Mouse (Mus musculus) lung, embryonic 14.5 days (tissue): ENCODE measurements around the gene Dnajc21. TPM values are rescaled to one million over a fixed set of nuclear protein-coding genes. Genes with fewer than 3 reads are reported as not detected.

Experiments
- ATAC-seq: fragments of 200-750 bp; cut with Nextera tagmentation; 2 replicates; pipeline ENCODE4 v1.8.0; 2017; ENCODE audit warnings: mild to moderate bottlenecking, moderate TSS enrichment, moderate library complexity; ENCODE audit not compliant: insufficient read depth
- DNase-seq: peaks from one replicate; pipeline ENCODE4 v3.0.0-alpha.2; 2015
- H3K27ac ChIP-seq: fragments of 300-500 bp; sonication (generic); 2 replicates; pipeline ENCODE4 v1.5.1; 2014; ENCODE audit warnings: low read depth, mild to moderate bottlenecking, moderate library complexity
- H3K27me3 ChIP-seq: fragments of 300-500 bp; sonication (generic); 2 replicates; pipeline ENCODE4 v1.6.1; 2014; ENCODE audit warnings: low read length, control low read depth; ENCODE audit not compliant: insufficient read depth
- H3K36me3 ChIP-seq: fragments of 300-500 bp; sonication (generic); 2 replicates; pipeline ENCODE4 v1.6.1; 2014; ENCODE audit warnings: control low read depth; ENCODE audit not compliant: insufficient read depth
- H3K4me1 ChIP-seq: fragments of 300-500 bp; sonication (generic); 2 replicates; pipeline ENCODE4 v1.6.1; 2014; ENCODE audit warnings: antibody characterized with exemption, control low read depth; ENCODE audit not compliant: insufficient read depth
- H3K4me2 ChIP-seq: fragments of 300-500 bp; sonication (generic); 2 replicates; pipeline ENCODE4 v1.6.1; 2014; ENCODE audit warnings: mild to moderate bottlenecking
- H3K4me3 ChIP-seq: fragments of 300-500 bp; sonication (generic); 2 replicates; pipeline ENCODE4 v1.5.1; 2014; ENCODE audit warnings: low read depth, low read length
- H3K9ac ChIP-seq: fragments of 300-500 bp; sonication (generic); 2 replicates; pipeline ENCODE4 v1.6.1; 2014
- H3K9me3 ChIP-seq: fragments of 300-500 bp; sonication (generic); 2 replicates; pipeline ENCODE4 v1.6.1; 2016; ENCODE audit warnings: low read depth, low read length, control low read depth
- CTCF ChIP-seq: IDR thresholded peaks from 2 replicates; pipeline ENCODE4 v1.5.1; 2016; ENCODE audit warnings: antibody characterized with exemption, low read depth
- WGBS: fragments of 180-500 bp; shearing (Covaris S2); extraction: QIAGEN DNeasy Blood & Tissue Kit; methylation state at CpG from one replicate; pipeline ENCODE4 v1.1.7; 2014; 5-methylcytosine and 5-hydroxymethylcytosine counted together
- polyA plus RNA-seq: library from polyadenylated mRNA; unstranded; fragments of >200 nt; fragmentation: Nextera tagmentation; extraction: Ambion mirVana; gene quantifications from 2 replicates; pipeline ENCODE4 v1.2.1, GENCODE M21; 2014

Dnajc21 gene
- polyA plus RNA-seq, 1 experiment from 2014 or later = 17.9 TPM

GRCm38 (mm10) chr15:10468761-10469160, 1.6 kb downstream of the Dnajc21 start:
- ATAC-seq = no peak
- H3K4me3 ChIP-seq = no peak overlapping the region

DNA sequence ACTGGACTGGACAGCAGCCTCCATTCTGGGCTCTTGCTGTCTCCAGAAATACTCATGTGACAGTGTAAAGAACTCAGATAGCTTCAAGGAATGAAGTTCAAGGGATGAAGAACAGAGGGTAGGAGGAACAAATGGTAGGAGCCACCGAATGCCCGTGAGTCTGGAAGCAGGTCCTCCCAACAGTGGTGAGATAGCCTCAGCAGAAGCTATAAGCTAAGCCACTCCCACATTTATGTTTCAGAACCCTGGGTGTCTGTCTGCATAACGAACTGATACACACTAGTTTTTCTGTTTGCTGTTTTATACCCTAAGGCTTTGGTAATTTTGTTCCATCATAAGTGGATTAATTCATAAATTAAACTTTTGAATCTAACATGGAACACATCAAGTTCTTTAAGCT, 5.6 kb downstream of the Dnajc21 start:
- peaks cover 17% of the 10 kb centered on the region for H3K36me3 ChIP-seq
- ATAC-seq = no peak
- no peak for TF ChIP-seq CTCF

More at GRCm38 (mm10) chr15:10468761-10469160, 1.6 kb downstream of the Dnajc21 start:
- Histone ChIP-seq H3K27ac (no peak overlapping the region), H3K4me1 (no peaks in the 10 kb centered on the region; the same call in 1 of the 2 replicates), H3K27me3 (no peaks in the 10 kb centered on the region), H3K9ac (no peak overlapping the region), H3K4me2 (peak overlapping the region; percentile 69), H3K36me3 (no peaks in the 10 kb centered on the region), H3K9me3 (no peaks in the 10 kb centered on the region)
- no peak for TF ChIP-seq CTCF
- DNase-seq = no peak
- WGBS = 79% methylated on average over 3 of the region's 3 CpGs

DNA sequence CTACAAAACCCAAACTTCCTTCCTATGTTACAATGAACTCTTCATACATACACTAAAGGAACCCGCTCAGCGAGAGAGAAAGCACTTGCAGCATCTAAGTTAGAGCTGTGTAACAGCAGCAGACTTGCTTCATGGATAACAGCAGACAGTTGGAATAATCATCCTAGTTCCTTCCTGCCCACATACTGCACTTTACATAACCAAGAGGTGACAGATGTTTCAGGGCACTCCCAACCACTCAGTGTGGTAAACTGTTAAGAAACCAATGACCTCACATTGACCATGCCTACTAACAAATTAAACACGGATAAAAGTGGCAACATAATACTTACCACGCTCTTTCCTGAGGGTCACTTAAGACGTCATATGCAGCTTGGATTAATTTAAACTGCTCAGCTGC, 6.8 kb downstream of the Dnajc21 start:
- Histone ChIP-seq H3K4me3 (no peak overlapping the region), H3K9me3 (no peaks in the 10 kb centered on the region), H3K9ac (no peak overlapping the region), H3K4me1 (no peaks in the 10 kb centered on the region), H3K27me3 (no peaks in the 10 kb centered on the region), H3K36me3 (peaks cover 26% of the 10 kb centered on the region), H3K4me2 (no peak overlapping the region), H3K27ac (no peak overlapping the region)
- ATAC-seq (no peak), DNase-seq (no peak)
- TF ChIP-seq CTCF = no peak
- 69% methylated on average over 5 of the region's 5 CpGs for WGBS

More for the DNA sequence above, 5.6 kb downstream of the Dnajc21 start:
- Histone ChIP-seq H3K4me1 (no peaks in the 10 kb centered on the region; the same call in 1 of the 2 replicates), H3K27me3 (no peaks in the 10 kb centered on the region), H3K4me2 (no peak overlapping the region), H3K9me3 (no peaks in the 10 kb centered on the region), H3K27ac (no peak overlapping the region), H3K9ac (no peak overlapping the region), H3K4me3 (no peak overlapping the region)
- WGBS = 89% methylated on average over 3 of the region's 3 CpGs
- DNase-seq = no peak

- Histone ChIP-seq H3K4me1 (no peaks in the 10 kb centered on the region), H3K9me3 (no peaks in the 10 kb centered on the region), H3K27ac (no peak overlapping the region), H3K9ac (no peak overlapping the region), H3K4me3 (no peak overlapping the region), H3K4me2 (no peak overlapping the region), H3K36me3 (peaks cover 32% of the 10 kb centered on the region), H3K27me3 (no peaks in the 10 kb centered on the region)
- WGBS = 58% methylated on average over 12 of the region's 12 CpGs
- no peak for ATAC-seq
- TF ChIP-seq CTCF = no peak
- peak; percentile 45 for DNase-seq
Measured at GRCm38 (mm10) chr15:10460986-10461385, 9.3 kb downstream of the Dnajc21 start.

DNA sequence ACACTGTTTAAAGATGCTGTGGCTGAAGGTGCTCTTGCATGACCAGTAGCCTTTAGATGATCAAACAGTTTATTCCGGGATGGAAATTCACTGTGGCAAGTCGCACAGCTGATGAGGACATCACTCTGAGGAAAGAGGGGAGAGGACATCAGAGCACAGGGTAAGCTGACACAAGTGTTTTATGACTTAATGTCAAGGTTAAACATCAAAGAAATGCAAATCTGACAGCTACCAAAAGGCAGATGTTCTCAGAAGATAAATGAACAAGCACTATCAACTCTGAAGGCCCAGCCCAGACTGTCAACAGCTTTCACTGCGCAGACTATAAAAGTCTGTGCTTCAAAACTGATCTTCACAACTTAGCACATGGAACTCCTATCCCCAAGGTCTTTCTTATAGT, 23.2 kb downstream of the Dnajc21 start:
- Histone ChIP-seq H3K4me3 (no peak overlapping the region), H3K9me3 (no peaks in the 10 kb centered on the region), H3K27ac (no peak overlapping the region), H3K27me3 (no peaks in the 10 kb centered on the region), H3K4me2 (no peak overlapping the region), H3K4me1 (no peaks in the 10 kb centered on the region), H3K36me3 (peaks cover 52% of the 10 kb centered on the region), H3K9ac (no peak overlapping the region)
- 79% methylated on average over 3 of the region's 3 CpGs for WGBS
- DNase-seq = no peak
- TF ChIP-seq CTCF = no peak
- ATAC-seq = no peak

DNA sequence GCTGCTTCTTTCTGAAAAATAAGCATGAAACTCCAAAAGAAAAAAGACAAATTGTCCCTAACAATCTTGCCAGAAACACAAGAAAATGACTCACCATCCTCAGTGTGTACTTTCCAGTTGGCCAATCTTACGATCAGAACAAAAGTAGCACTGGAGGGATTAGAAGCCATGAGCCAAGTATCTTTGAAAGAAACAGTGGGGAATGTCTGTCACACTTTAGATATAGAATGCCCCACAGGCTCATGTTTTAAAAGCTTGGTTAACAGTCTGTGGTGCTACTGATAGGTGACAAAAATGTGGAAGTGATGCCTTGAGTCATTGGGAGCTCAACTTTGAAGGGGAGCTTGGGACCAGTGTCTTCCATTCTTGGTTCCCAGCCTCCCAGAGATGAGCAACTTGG, 28.0 kb downstream of the Dnajc21 start:
- Histone ChIP-seq H3K4me1 (no peaks in the 10 kb centered on the region), H3K4me3 (no peak overlapping the region), H3K36me3 (peaks cover 31% of the 10 kb centered on the region), H3K27me3 (no peaks in the 10 kb centered on the region), H3K27ac (no peak overlapping the region), H3K4me2 (no peak overlapping the region), H3K9me3 (no peaks in the 10 kb centered on the region), H3K9ac (no peak overlapping the region)
- TF ChIP-seq CTCF = no peak
- 88% methylated on average over 1 of the region's 1 CpGs for WGBS
- ATAC-seq = no peak
- no peak for DNase-seq

DNA sequence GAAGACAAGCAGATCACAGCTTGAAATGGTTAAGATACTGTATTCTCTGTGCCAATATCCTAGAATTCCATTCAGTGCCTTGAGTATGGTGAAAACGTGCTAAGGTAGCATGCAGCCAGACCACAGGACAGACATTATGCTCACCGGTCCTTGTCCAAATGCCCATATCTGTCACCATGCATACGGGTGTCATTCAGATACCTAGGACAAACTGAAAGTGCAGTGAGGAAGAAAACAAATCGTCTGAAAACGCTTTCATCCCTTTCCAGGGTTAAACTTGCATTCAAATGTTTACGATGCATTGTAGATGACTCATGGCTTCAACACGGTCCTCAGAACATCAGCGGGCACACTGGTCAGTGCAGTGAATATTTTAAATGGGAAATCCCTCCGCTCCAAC, 28.8 kb downstream of the Dnajc21 start:
- no peak overlapping the region for H3K4me2 ChIP-seq
- H3K27me3 ChIP-seq = no peaks in the 10 kb centered on the region
- H3K27ac ChIP-seq = no peak overlapping the region
- no peaks in the 10 kb centered on the region for H3K4me1 ChIP-seq
- no peak for TF ChIP-seq CTCF
- no peaks in the 10 kb centered on the region for H3K9me3 ChIP-seq
- H3K36me3 ChIP-seq = peaks cover 26% of the 10 kb centered on the region
- no peak for ATAC-seq
- no peak for DNase-seq
- no peak overlapping the region for H3K4me3 ChIP-seq
- no peak overlapping the region for H3K9ac ChIP-seq
- 86% methylated on average over 9 of the region's 9 CpGs for WGBS

- no peak for TF ChIP-seq CTCF
- H3K4me2 ChIP-seq = no peak overlapping the region
- no peak overlapping the region for H3K4me3 ChIP-seq
- no peaks in the 10 kb centered on the region for H3K27me3 ChIP-seq
- no peaks in the 10 kb centered on the region for H3K9me3 ChIP-seq
- WGBS = 74% methylated on average over 6 of the region's 6 CpGs
- DNase-seq = peak; percentile 5
- no peak for ATAC-seq
- no peak overlapping the region for H3K27ac ChIP-seq
- no peaks in the 10 kb centered on the region for H3K4me1 ChIP-seq
- peaks cover 16% of the 10 kb centered on the region; the same call in 1 of the 2 replicates for H3K36me3 ChIP-seq
- no peak overlapping the region for H3K9ac ChIP-seq
Measured at GRCm38 (mm10) chr15:10439963-10440362, 30.4 kb downstream of the Dnajc21 start.
